Mouse (Mus musculus): ENCODE results near the gene Slco4a1. TPM values are rescaled to one million over a fixed set of nuclear protein-coding genes. Genes with fewer than 3 reads are reported as not detected.

Slco4a1 gene
- total RNA-seq, 2 experiments from 2014 or later: 3.2 to 4.4 TPM

GRCm38 (mm10) chr2:180500726-180501125, 44.7 kb downstream of the Slco4a1 start:
- no peak for ATAC-seq (replicated peaks; ENCODE audit: low FRiP score, poor library complexity, severe bottlenecking)

DNA sequence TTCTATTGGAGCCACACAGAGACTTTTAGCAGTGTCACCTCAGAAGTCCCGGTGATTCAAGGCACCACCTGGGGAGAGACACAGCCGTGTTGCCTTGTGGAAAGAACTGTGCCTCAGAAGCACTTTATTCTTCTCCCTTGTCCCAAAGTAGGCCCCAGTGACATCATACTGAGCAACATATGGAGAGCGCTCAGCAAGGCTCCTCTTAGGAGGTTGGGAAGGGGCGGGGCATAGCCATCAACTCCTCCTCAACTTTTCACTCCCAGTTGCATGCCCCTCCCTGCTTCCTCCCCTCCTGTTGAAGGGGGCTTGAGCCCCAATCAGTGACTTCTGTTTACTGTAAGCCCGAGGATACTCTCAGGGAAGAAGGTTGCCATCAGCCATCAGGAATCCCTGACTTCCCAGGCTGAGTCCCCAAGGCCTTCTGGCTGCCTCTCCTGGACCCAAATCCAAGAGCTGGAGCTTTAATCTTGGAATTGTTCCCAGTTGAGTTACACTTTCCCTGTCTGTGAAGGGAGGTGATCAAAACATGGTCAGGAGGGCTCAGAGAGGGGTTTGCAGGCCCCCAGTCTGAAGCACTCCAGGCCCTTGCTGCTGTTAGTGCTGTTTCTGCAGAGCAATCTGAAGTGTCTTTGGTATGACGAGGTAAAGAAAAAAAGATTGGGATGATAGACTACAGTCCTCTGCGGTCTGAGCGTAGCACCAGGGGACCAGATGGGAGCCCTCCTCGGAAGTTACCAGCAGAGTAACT, 45.3 kb downstream of the Slco4a1 start:
- no peak for ATAC-seq (replicated peaks; ENCODE audit: low FRiP score, poor library complexity, severe bottlenecking)

- no peak for ATAC-seq (replicated peaks; ENCODE audit: low FRiP score, poor library complexity, severe bottlenecking)
Measured at GRCm38 (mm10) chr2:180506281-180506680, 50.2 kb downstream of the Slco4a1 start.

- no peak for ATAC-seq (replicated peaks; ENCODE audit: low FRiP score, poor library complexity, severe bottlenecking)
Measured at GRCm38 (mm10) chr2:180508455-180509115, 52.5 kb downstream of the Slco4a1 start.

- ATAC-seq (replicated peaks; ENCODE audit: low FRiP score, poor library complexity, severe bottlenecking): no peak
Measured at GRCm38 (mm10) chr2:180510867-180511266, 54.8 kb downstream of the Slco4a1 start.

GRCm38 (mm10) chr2:180511875-180512661, 56.0 kb downstream of the Slco4a1 start:
- no peak for ATAC-seq (replicated peaks; ENCODE audit: low FRiP score, poor library complexity, severe bottlenecking)

- ATAC-seq (replicated peaks; ENCODE audit: low FRiP score, poor library complexity, severe bottlenecking): no peak
Measured at GRCm38 (mm10) chr2:180513019-180513418, 57.0 kb downstream of the Slco4a1 start.

DNA sequence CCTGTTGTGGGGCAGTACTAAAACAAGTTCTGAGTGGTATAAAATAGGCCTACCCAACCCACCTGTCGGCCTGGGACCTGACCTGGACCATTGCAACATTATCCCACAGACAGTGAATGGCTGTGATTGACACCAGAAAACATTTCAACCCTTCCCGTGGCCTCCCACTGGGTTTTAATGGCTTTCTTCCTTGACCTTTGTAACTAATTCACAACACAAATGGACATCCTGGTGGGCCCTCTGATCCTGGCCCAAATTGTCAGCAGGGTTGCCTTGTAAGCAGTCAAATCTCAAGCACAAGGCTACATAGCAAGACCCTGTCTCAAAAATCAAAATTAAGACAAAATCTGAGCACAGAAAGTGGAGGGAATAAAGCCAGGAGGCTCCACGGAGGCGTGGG, 57.8 kb downstream of the Slco4a1 start:
- no peak for ATAC-seq (replicated peaks; ENCODE audit: low FRiP score, poor library complexity, severe bottlenecking)

DNA sequence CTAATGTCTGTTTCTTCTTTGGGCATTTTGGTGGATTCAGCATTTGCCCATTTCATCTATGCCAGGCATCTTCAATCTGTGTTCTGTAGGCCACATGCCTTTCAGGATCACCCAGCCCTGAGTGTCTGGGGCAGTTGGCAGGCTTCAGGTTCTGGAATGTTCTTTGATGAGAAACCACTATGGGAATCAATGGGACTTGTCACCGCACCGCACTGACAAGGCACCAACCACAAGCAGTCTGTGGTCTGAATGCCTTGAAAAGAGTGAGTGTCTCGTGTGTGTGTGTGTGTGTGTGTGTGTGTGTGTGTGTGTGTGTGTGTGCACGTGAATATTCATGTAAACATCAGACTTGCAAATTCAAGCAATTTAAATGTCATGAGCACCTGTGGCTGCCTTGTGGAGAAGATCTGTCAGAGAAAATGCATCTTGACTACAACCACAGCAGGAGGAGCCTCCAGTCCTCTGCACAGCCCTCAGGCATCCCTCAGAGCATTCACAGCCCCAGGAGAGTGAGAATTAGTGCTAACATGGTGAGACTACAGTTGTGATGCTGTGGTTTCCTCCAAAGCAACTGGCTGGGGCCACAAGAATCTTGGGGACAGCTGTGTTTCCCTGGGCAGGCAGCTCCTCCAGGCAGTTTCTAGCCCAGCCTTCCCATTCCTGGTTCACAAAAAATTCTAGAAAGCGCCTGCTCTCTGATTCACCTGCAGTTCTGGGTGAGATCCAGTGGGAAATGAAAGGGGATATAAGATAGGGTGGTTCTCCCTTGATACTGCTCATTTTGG, 65.6 kb downstream of the Slco4a1 start:
- no peak for ATAC-seq (replicated peaks; ENCODE audit: low FRiP score, poor library complexity, severe bottlenecking)

- ATAC-seq (replicated peaks; ENCODE audit: low FRiP score, poor library complexity, severe bottlenecking): no peak; the same call in 1 of the 2 replicates
Measured at GRCm38 (mm10) chr2:180522825-180523224, 66.8 kb downstream of the Slco4a1 start.

Other genes with a start within 250 kb of the Slco4a1 start
- 1.7 TPM in 1 of 2 replicates, not detected in the other for gene Lama5, start 230.4 kb upstream of the Slco4a1 start, total RNA-seq (2015; ENCODE audit: low replicate concordance)
- 0.09 and 0.14 TPM in 2 replicates for gene Lama5, start 230.4 kb upstream of the Slco4a1 start, total RNA-seq (2017; ENCODE audit: low replicate concordance)
- 363 and 447 TPM in 2 replicates for gene Rps21, start 198.9 kb upstream of the Slco4a1 start, total RNA-seq (2015; ENCODE audit: low replicate concordance)
- gene Rps21, start 198.9 kb upstream of the Slco4a1 start, total RNA-seq (2017; ENCODE audit: low replicate concordance): 275 and 320 TPM in 2 replicates
- 2.5 and 4.6 TPM in 2 replicates for gene Cables2, start 182.7 kb upstream of the Slco4a1 start, total RNA-seq (2015; ENCODE audit: low replicate concordance)
- gene Cables2, start 182.7 kb upstream of the Slco4a1 start, total RNA-seq (2017; ENCODE audit: low replicate concordance): 2.7 and 4.9 TPM in 2 replicates
- gene Rbbp8nl, start 166.4 kb upstream of the Slco4a1 start, total RNA-seq (2015; ENCODE audit: low replicate concordance): not detected in 2 replicates
- gene Rbbp8nl, start 166.4 kb upstream of the Slco4a1 start, total RNA-seq (2017; ENCODE audit: low replicate concordance): not detected in 2 replicates
- not detected in 2 replicates for gene Gata5, start 121.5 kb upstream of the Slco4a1 start, total RNA-seq (2015; ENCODE audit: low replicate concordance)
- not detected in 2 replicates for gene Gata5, start 121.5 kb upstream of the Slco4a1 start, total RNA-seq (2017; ENCODE audit: low replicate concordance)
- gene Ntsr1, start 43.7 kb downstream of the Slco4a1 start, total RNA-seq (2015; ENCODE audit: low replicate concordance): not detected in 2 replicates
- not detected in 2 replicates for gene Ntsr1, start 43.7 kb downstream of the Slco4a1 start, total RNA-seq (2017; ENCODE audit: low replicate concordance)
- 10.0 and 10.4 TPM in 2 replicates for gene Mrgbp, start 125.1 kb downstream of the Slco4a1 start, total RNA-seq (2015; ENCODE audit: low replicate concordance)
- gene Mrgbp, start 125.1 kb downstream of the Slco4a1 start, total RNA-seq (2017; ENCODE audit: low replicate concordance): 7.1 and 17.3 TPM in 2 replicates
- 11.5 and 18.8 TPM in 2 replicates for gene Ogfr, start 133.0 kb downstream of the Slco4a1 start, total RNA-seq (2015; ENCODE audit: low replicate concordance)
- gene Ogfr, start 133.0 kb downstream of the Slco4a1 start, total RNA-seq (2017; ENCODE audit: low replicate concordance): 22.2 and 27.9 TPM in 2 replicates
- not detected in 2 replicates for gene Col9a3, start 141.5 kb downstream of the Slco4a1 start, total RNA-seq (2015; ENCODE audit: low replicate concordance)
- gene Col9a3, start 141.5 kb downstream of the Slco4a1 start, total RNA-seq (2017; ENCODE audit: low replicate concordance): 0.94 and 2.2 TPM in 2 replicates
- not detected in 2 replicates for gene Tcfl5, start 186.5 kb downstream of the Slco4a1 start, total RNA-seq (2015; ENCODE audit: low replicate concordance)
- gene Tcfl5, start 186.5 kb downstream of the Slco4a1 start, total RNA-seq (2017; ENCODE audit: low replicate concordance): not detected in 2 replicates

All from erythroblast, adult 5-6 weeks (primary cell).